Mouse (Mus musculus): Measurements from ENCODE around the gene Proser2.

Proser2 gene

GRCm38 (mm10) chr2:6072685-6073260 is 57.2 kb downstream of the Proser2 start:
- DNase-seq (ENCODE audit: low spot score in 2 of 2) = no peak

- no peak for DNase-seq (ENCODE audit: low spot score in 2 of 2)
Observed at GRCm38 (mm10) chr2:6071598-6072440, 58.2 kb downstream of the Proser2 start.

GRCm38 (mm10) chr2:6070925-6071324 is 59.1 kb downstream of the Proser2 start:
- no peak for DNase-seq (ENCODE audit: low spot score in 2 of 2)

- DNase-seq (ENCODE audit: low spot score in 2 of 2) = no peak
Observed at GRCm38 (mm10) chr2:6067341-6067740, 62.7 kb downstream of the Proser2 start.

GRCm38 (mm10) chr2:6060071-6060804 is 69.8 kb downstream of the Proser2 start:
- DNase-seq (ENCODE audit: low spot score in 2 of 2) = no peak

GRCm38 (mm10) chr2:6059291-6059690 is 70.7 kb downstream of the Proser2 start:
- DNase-seq (ENCODE audit: low spot score in 2 of 2) = no peak

- DNase-seq (ENCODE audit: low spot score in 2 of 2) = no peak
Observed at GRCm38 (mm10) chr2:6056518-6056917, 73.5 kb downstream of the Proser2 start.

GRCm38 (mm10) chr2:6055466-6055865 is 74.5 kb downstream of the Proser2 start:
- DNase-seq (ENCODE audit: low spot score in 2 of 2) = no peak

- DNase-seq (ENCODE audit: low spot score in 2 of 2) = no peak
Observed at GRCm38 (mm10) chr2:6049018-6049417, 81.0 kb downstream of the Proser2 start.

GRCm38 (mm10) chr2:6048570-6048969 is 81.4 kb downstream of the Proser2 start:
- DNase-seq (ENCODE audit: low spot score in 2 of 2) = no peak
